Mouse (Mus musculus) gastrocnemius, adult 8-10 months (tissue): Measurements from ENCODE around the gene Tppp2. TPM values are rescaled to one million over a fixed set of nuclear protein-coding genes. Genes with fewer than 3 reads are reported as not detected.
A peak's percentile ranks its signal among the peaks of the same experiment; 100 is the strongest.

ENCODE experiments used
- DNase-seq, 2 experiments: peaks; one replicate each; pipeline ENCODE4 v3.0.0; 2022; ENCODE audit warnings: low spot score in 2 of 2
- total RNA-seq, 4 experiments: library from RNA; stranded (reverse); gene quantifications; 2 replicates each; pipeline ENCODE4 v1.2.4; 2022

Tppp2 gene
- total RNA-seq = 1 to 10 TPM in 3 of 4 experiments, under 1 TPM in 1; 0.92 to 1.7 (median 1.7) TPM

GRCm38 (mm10) chr14:51918125-51918524 lies at the start of gene Tppp2:
Gene Tppp2 (plus strand): TSS chr14:51918425.
- no peak for DNase-seq

- DNase-seq = no peak
These were observed 47.5 kb upstream of the Tppp2 start for GRCm38 (mm10) chr14:51870756-51871155.

- DNase-seq = no peak
These were observed 46.5 kb upstream of the Tppp2 start for GRCm38 (mm10) chr14:51871741-51872140.

GRCm38 (mm10) chr14:51877517-51877916 lies 40.7 kb upstream of the Tppp2 start:
- no peak for DNase-seq

GRCm38 (mm10) chr14:51883527-51884030 lies 34.6 kb upstream of the Tppp2 start:
- DNase-seq = peak; percentile 37 to 50

GRCm38 (mm10) chr14:51884031-51884544 lies 34.1 kb upstream of the Tppp2 start:
- no peak for DNase-seq

GRCm38 (mm10) chr14:51884598-51885331 lies 33.5 kb upstream of the Tppp2 start, which contains the start of gene Mettl17:
Gene Mettl17 (plus strand): TSS chr14:51884842.
- DNase-seq = peak; percentile 89 to 92

- DNase-seq = no peak
These were observed 32.2 kb upstream of the Tppp2 start for GRCm38 (mm10) chr14:51886051-51886450.

- no peak for DNase-seq
These were observed 28.4 kb upstream of the Tppp2 start for GRCm38 (mm10) chr14:51889833-51890232.

- no peak for DNase-seq
These were observed 25.9 kb upstream of the Tppp2 start, which contains the start of gene Slc39a2 for GRCm38 (mm10) chr14:51892191-51892939. Gene Slc39a2 (plus strand): TSS chr14:51892889.

- DNase-seq = no peak
These were observed 25.0 kb upstream of the Tppp2 start for GRCm38 (mm10) chr14:51893094-51893794.

- no peak for DNase-seq
These were observed 24.4 kb upstream of the Tppp2 start for GRCm38 (mm10) chr14:51893809-51894208.

GRCm38 (mm10) chr14:51895071-51895470 lies 23.2 kb upstream of the Tppp2 start:
- DNase-seq = no peak

- no peak for DNase-seq
These were observed 22.2 kb upstream of the Tppp2 start for GRCm38 (mm10) chr14:51896019-51896418.

GRCm38 (mm10) chr14:51896539-51897170 lies 21.6 kb upstream of the Tppp2 start:
- no peak for DNase-seq

GRCm38 (mm10) chr14:51899351-51899750 lies 18.9 kb upstream of the Tppp2 start:
- DNase-seq = no peak

- peak; percentile 40 to 58 for DNase-seq
These were observed 15.2 kb upstream of the Tppp2 start for GRCm38 (mm10) chr14:51902806-51903710.

GRCm38 (mm10) chr14:51903782-51904181 lies 14.4 kb upstream of the Tppp2 start:
- DNase-seq = no peak

GRCm38 (mm10) chr14:51904706-51905105 lies 13.5 kb upstream of the Tppp2 start:
- no peak for DNase-seq

GRCm38 (mm10) chr14:51906102-51906501 lies 12.1 kb upstream of the Tppp2 start:
- DNase-seq = no peak
